Mouse (Mus musculus) embryo, embryonic 10 days (tissue): ENCODE measurements at regions not wholly inside any gene's neighbourhood (a gene's known extent, or its start where the extent isn't known, plus 50 kb on each side); places are given as distances from the start of the nearest gene placed in this dataset.

Experiments used
- DNase-seq: peaks from one replicate; pipeline ENCODE4 v3.0.0-alpha.2; 2015; ENCODE audit warnings: low spot score

GRCm38 (mm10) chr7:40422125-40422524 is 476.0 kb upstream of the Vstm2b start:
- no peak for DNase-seq

GRCm38 (mm10) chr7:40429416-40429815 is 468.7 kb upstream of the Vstm2b start:
- DNase-seq = no peak

- DNase-seq = no peak
Measured at GRCm38 (mm10) chr7:40433906-40434305, 464.2 kb upstream of the Vstm2b start.

- no peak for DNase-seq
Measured at GRCm38 (mm10) chr7:40441128-40441527, 457.0 kb upstream of the Vstm2b start.

- no peak for DNase-seq
Measured at GRCm38 (mm10) chr7:40441786-40442185, 456.3 kb upstream of the Vstm2b start.

GRCm38 (mm10) chr7:40466382-40466781 is 431.7 kb upstream of the Vstm2b start:
- no peak for DNase-seq

GRCm38 (mm10) chr7:40487256-40487655 is 410.9 kb upstream of the Vstm2b start:
- DNase-seq = no peak

- no peak for DNase-seq
Measured at GRCm38 (mm10) chr7:40522703-40523267, 375.3 kb upstream of the Vstm2b start.

GRCm38 (mm10) chr7:40536601-40537000 is 361.5 kb upstream of the Vstm2b start:
- no peak for DNase-seq

- no peak for DNase-seq
Measured at GRCm38 (mm10) chr7:40537621-40538020, 360.5 kb upstream of the Vstm2b start.

GRCm38 (mm10) chr7:40539789-40540188 is 358.3 kb upstream of the Vstm2b start:
- no peak for DNase-seq

- DNase-seq = no peak
Measured at GRCm38 (mm10) chr7:40541283-40541682, 356.8 kb upstream of the Vstm2b start.

- no peak for DNase-seq
Measured at GRCm38 (mm10) chr7:40563447-40564118, 334.5 kb upstream of the Vstm2b start.

- DNase-seq = no peak
Measured at GRCm38 (mm10) chr7:40575971-40576370, 322.2 kb upstream of the Vstm2b start.

GRCm38 (mm10) chr7:40577365-40577764 is 320.8 kb upstream of the Vstm2b start:
- no peak for DNase-seq

- DNase-seq = no peak
Measured at GRCm38 (mm10) chr7:40620761-40621160, 277.4 kb upstream of the Vstm2b start.

- DNase-seq = no peak
Measured at GRCm38 (mm10) chr7:40622811-40623210, 275.3 kb upstream of the Vstm2b start.

- DNase-seq = no peak
Measured at GRCm38 (mm10) chr7:40623286-40623685, 274.8 kb upstream of the Vstm2b start.

- no peak for DNase-seq
Measured at GRCm38 (mm10) chr7:40636369-40636768, 261.8 kb upstream of the Vstm2b start.

GRCm38 (mm10) chr7:40654982-40655381 is 243.1 kb upstream of the Vstm2b start:
- DNase-seq = no peak

- no peak for DNase-seq
Measured at GRCm38 (mm10) chr7:40655391-40655790, 242.7 kb upstream of the Vstm2b start.

- peak; percentile 21 for DNase-seq
Measured at GRCm38 (mm10) chr7:40659662-40660061, 238.5 kb upstream of the Vstm2b start.

GRCm38 (mm10) chr7:40663781-40664180 is 234.3 kb upstream of the Vstm2b start:
- DNase-seq = no peak

GRCm38 (mm10) chr7:40666625-40667024 is 231.5 kb upstream of the Vstm2b start:
- no peak for DNase-seq
